Mouse (Mus musculus) ES-E14 (cell line): ENCODE measurements around the gene Golga2.

Experiments used
- CHD2 ChIP-seq: IDR thresholded peaks from 2 replicates; pipeline ENCODE4 v1.6.1; 2014; ENCODE audit warnings: mild to moderate bottlenecking, low read depth, low read length, inconsistent platforms
- HCFC1 ChIP-seq: IDR thresholded peaks from 2 replicates; pipeline ENCODE4 v1.6.1; 2012; ENCODE audit warnings: low read length, inconsistent platforms, borderline replicate concordance; ENCODE audit not compliant: insufficient read depth
- MAFK ChIP-seq: IDR thresholded peaks from 2 replicates; pipeline ENCODE4 v1.6.1; 2014; ENCODE audit warnings: mild to moderate bottlenecking, low read depth, low read length, inconsistent platforms; ENCODE audit not compliant: insufficient read depth
- ZNF384 ChIP-seq: IDR thresholded peaks from 2 replicates; pipeline ENCODE4 v1.6.1; 2012; ENCODE audit warnings: low read depth, low read length, inconsistent platforms

DNA sequence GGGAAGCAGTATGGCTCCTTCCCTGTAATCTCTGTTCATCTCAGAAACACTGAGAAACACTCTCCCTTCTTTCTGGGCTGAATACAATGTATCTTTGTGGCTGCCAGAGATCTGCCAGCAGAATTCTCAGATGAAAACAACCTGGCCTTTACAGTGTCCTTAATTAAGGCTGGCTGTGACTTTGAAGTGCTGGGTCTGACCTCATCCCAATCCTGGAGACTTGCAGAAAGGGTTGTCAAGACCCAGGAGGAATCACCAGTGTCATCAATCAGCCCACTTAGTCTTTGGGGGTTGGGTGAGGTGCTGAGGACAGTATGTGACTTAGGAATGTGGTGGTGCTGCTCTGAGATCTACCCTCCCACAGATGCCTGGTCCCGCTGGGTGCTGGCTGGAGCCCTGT lies 33.8 kb upstream of the Golga2 start:
- TF ChIP-seq CHD2, result no peak
- no peak for TF ChIP-seq ZNF384
- no peak for TF ChIP-seq HCFC1
- TF ChIP-seq MAFK, result no peak
